In the genomic region with DNA sequence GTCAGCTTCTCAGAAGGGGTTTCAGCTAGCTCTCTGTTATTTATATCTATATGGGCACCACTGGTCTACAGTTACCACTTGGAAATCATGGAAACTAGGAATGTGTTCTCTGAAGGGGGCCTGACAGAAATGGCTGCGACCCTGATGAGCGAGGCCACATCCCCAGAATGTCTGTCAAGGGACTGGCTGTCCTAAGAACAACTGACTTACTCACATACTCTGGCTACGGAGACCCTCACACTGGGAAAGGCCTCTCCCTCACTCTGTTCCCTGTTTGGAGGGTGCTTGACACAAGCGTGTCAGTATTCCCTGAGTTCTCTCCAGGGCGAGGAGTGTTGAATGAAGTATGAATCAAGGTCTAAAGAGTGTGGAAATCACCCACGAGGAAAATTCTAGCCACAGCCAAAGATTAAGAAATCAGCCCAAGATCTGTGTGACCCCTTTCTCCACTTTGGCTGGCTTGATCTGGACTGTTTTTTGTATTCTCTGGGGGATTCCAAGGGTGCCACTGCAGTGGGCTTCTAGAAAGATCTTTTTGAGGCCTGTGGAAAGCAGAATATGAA, we compare ENCODE assay signal across 24 mouse cellular contexts. TPM values are rescaled to one million over a fixed set of nuclear protein-coding genes. Genes with fewer than 3 reads are reported as not detected.
DNase-seq lines count a peak whose midpoint lies in the region; ATAC-seq lines count a peak whose summit lies in the region.
"Had no signal": no experiment of that assay in that cellular context is flagged by ENCODE, and none has a peak within 500 bp of the region (broad histone marks: within the 10 kb centered on the region; RNA-seq: fewer than 3 reads in every experiment).

No protein-coding gene starts in this region.

- ATAC-seq in hindbrain, embryonic 11.5 days (ENCODE audit: low FRiP score): peak; percentile 51; the same call in 1 of the 2 replicates
- no peak for ATAC-seq in hindbrain, embryonic 16.5 days
- no peak for ATAC-seq in midbrain, embryonic 15.5 days (replicated peaks)
- ATAC-seq in erythroid progenitor cell, adult 5-6 weeks (replicated peaks; ENCODE audit: low FRiP score, poor library complexity, severe bottlenecking): no peak
- ATAC-seq: lung, postnatal 0 days; Patski had no signal

- H3K4me1 ChIP-seq in hindbrain, embryonic 11.5 days (replicated peaks; ENCODE audit: control insufficient read depth, insufficient read depth, low read length): peaks cover 9% of the 10 kb centered on the region
- H3K4me1 ChIP-seq in hindbrain, embryonic 16.5 days (ENCODE audit: control insufficient read depth, insufficient read depth, low read depth, low read length): peaks cover 13% of the 10 kb centered on the region
- peaks cover 53% of the 10 kb centered on the region for H3K4me1 ChIP-seq in embryonic facial prominence, embryonic 10.5 days
- peaks cover 28% of the 10 kb centered on the region for H3K4me1 ChIP-seq in midbrain, embryonic 15.5 days
- H3K4me1 ChIP-seq: liver, embryonic 15.5 days; stomach, embryonic 15.5 days had no signal

- no peak overlapping the region for H3K4me3 ChIP-seq in hindbrain, embryonic 11.5 days (ENCODE audit: low read depth, low read length)
- H3K4me3 ChIP-seq in hindbrain, embryonic 16.5 days (ENCODE audit: low read length): no peak overlapping the region
- no peak overlapping the region for H3K4me3 ChIP-seq in embryonic facial prominence, embryonic 10.5 days
- no peak overlapping the region for H3K4me3 ChIP-seq in midbrain, embryonic 15.5 days
- H3K4me3 ChIP-seq: embryonic facial prominence, embryonic 13.5 days; limb, embryonic 12.5 days; liver, embryonic 15.5 days; myocyte; stomach, embryonic 15.5 days had no signal

- H3K9me3 ChIP-seq in hindbrain, embryonic 11.5 days (ENCODE audit: control insufficient read depth, low read length): no peaks in the 10 kb centered on the region
- H3K9me3 ChIP-seq in hindbrain, embryonic 16.5 days (ENCODE audit: control insufficient read depth, low read length): no peaks in the 10 kb centered on the region
- H3K9me3 ChIP-seq in embryonic facial prominence, embryonic 10.5 days: no peaks in the 10 kb centered on the region
- no peaks in the 10 kb centered on the region for H3K9me3 ChIP-seq in midbrain, embryonic 15.5 days
- H3K9me3 ChIP-seq: embryonic facial prominence, embryonic 13.5 days; limb, embryonic 12.5 days; liver, embryonic 15.5 days; stomach, embryonic 15.5 days had no signal

- no peak overlapping the region for H3K9ac ChIP-seq in hindbrain, embryonic 11.5 days (ENCODE audit: low read depth, low read length)
- H3K9ac ChIP-seq in hindbrain, embryonic 16.5 days (ENCODE audit: low read depth, low read length): no peak overlapping the region
- H3K9ac ChIP-seq in midbrain, embryonic 15.5 days: no peak overlapping the region
- H3K9ac ChIP-seq: embryonic facial prominence, embryonic 13.5 days; limb, embryonic 12.5 days; liver, embryonic 15.5 days; stomach, embryonic 15.5 days had no signal

- DNase-seq in embryo, embryonic 10.5 days (ENCODE audit: low spot score): peak; percentile 36
- DNase-seq in embryo, embryonic 9.5 days (ENCODE audit: extremely low spot score): no peak
- DNase-seq in hindbrain, embryonic 11.5 days (ENCODE audit: low spot score): peak; percentile 39
- no peak for DNase-seq in embryonic facial prominence, embryonic 10.5 days (ENCODE audit: low spot score)
- no peak for DNase-seq in spleen, postnatal 36 days (ENCODE audit: low spot score in 2 of 2)
- DNase-seq: B cell, adult 2 months; cerebellum, adult 11 months; cerebellum, postnatal 25 days; heart, adult 18-20 months; heart, postnatal 10 days; kidney, adult 2 months; kidney, postnatal 14 days; right cerebral cortex, adult 18-20 months; thymus, adult 2 months had no signal

- WGBS in hindbrain, embryonic 11.5 days: 24% methylated on average over 6 of the region's 6 CpGs
- WGBS in hindbrain, embryonic 16.5 days: 25% methylated on average over 6 of the region's 6 CpGs
- whole genome bisulfite sequencing in embryonic facial prominence, embryonic 10.5 days: 37% methylated on average over 6 of the region's 6 CpGs
- 33% methylated on average over 6 of the region's 6 CpGs for WGBS in midbrain, embryonic 15.5 days

- no peaks in the 10 kb centered on the region for H3K27me3 ChIP-seq in hindbrain, embryonic 11.5 days (ENCODE audit: control insufficient read depth, insufficient read depth, low read length)
- H3K27me3 ChIP-seq in hindbrain, embryonic 16.5 days (replicated peaks; ENCODE audit: control insufficient read depth, insufficient read depth, low read length): no peaks in the 10 kb centered on the region
- H3K27me3 ChIP-seq in embryonic facial prominence, embryonic 10.5 days (replicated peaks; ENCODE audit: low read depth, poor library complexity, severe bottlenecking): peaks cover 40% of the 10 kb centered on the region
- no peaks in the 10 kb centered on the region for H3K27me3 ChIP-seq in midbrain, embryonic 15.5 days (replicated peaks)
- H3K27me3 ChIP-seq: limb, embryonic 12.5 days; liver, embryonic 15.5 days; Patski; stomach, embryonic 15.5 days had no signal

- H3K36me3 ChIP-seq in hindbrain, embryonic 11.5 days (ENCODE audit: control insufficient read depth, insufficient read depth, low read length): no peaks in the 10 kb centered on the region
- no peaks in the 10 kb centered on the region for H3K36me3 ChIP-seq in hindbrain, embryonic 16.5 days (ENCODE audit: control insufficient read depth, insufficient read depth, low read length)
- H3K36me3 ChIP-seq in embryonic facial prominence, embryonic 10.5 days (replicated peaks): no peaks in the 10 kb centered on the region
- H3K36me3 ChIP-seq in midbrain, embryonic 15.5 days (replicated peaks): no peaks in the 10 kb centered on the region
- H3K36me3 ChIP-seq: embryonic facial prominence, embryonic 13.5 days; limb, embryonic 12.5 days; liver, embryonic 15.5 days; stomach, embryonic 15.5 days had no signal

- peak overlapping the region; percentile 63 for H3K27ac ChIP-seq in hindbrain, embryonic 11.5 days (ENCODE audit: low read depth, low read length)
- no peak overlapping the region for H3K27ac ChIP-seq in hindbrain, embryonic 16.5 days (ENCODE audit: low read depth, low read length)
- peak overlapping the region; percentile 54; the same call in 1 of the 2 replicates for H3K27ac ChIP-seq in embryonic facial prominence, embryonic 10.5 days (replicated peaks)
- H3K27ac ChIP-seq in midbrain, embryonic 15.5 days: 0 out of 2 replicates have a peak overlapping the region, but pooled peaks have one; percentile 2
- H3K27ac ChIP-seq: embryonic facial prominence, embryonic 13.5 days; limb, embryonic 12.5 days; liver, embryonic 15.5 days; stomach, embryonic 15.5 days had no signal

- H3K4me2 ChIP-seq in hindbrain, embryonic 11.5 days (replicated peaks; ENCODE audit: low read depth, low read length): no peak overlapping the region
- H3K4me2 ChIP-seq in hindbrain, embryonic 16.5 days (ENCODE audit: low read length): no peak overlapping the region
- no peak overlapping the region for H3K4me2 ChIP-seq in midbrain, embryonic 15.5 days
- H3K4me2 ChIP-seq: embryonic facial prominence, embryonic 13.5 days; limb, embryonic 12.5 days; liver, embryonic 15.5 days; stomach, embryonic 15.5 days had no signal

RNA-seq across cellular contexts. Expression of gene Ebf1, which starts 40.8 kb away (rescaled TPM):
- 102 and 111 TPM in 2 replicates for polyA plus RNA-seq in hindbrain, embryonic 11.5 days (2014; fragmentation: Nextera tagmentation; extraction: Ambion mirVana)
- 106 and 111 TPM in 2 replicates for polyA plus RNA-seq in hindbrain, embryonic 16.5 days (2015; fragmentation: Nextera tagmentation; extraction: Ambion mirVana)
- 38.5 and 41.9 TPM in 2 replicates for polyA plus RNA-seq in embryonic facial prominence, embryonic 10.5 days (2016; fragmentation: Nextera tagmentation; extraction: Ambion mirVana)
- 66.6 and 68.9 TPM in 2 replicates for polyA plus RNA-seq in midbrain, embryonic 15.5 days (2015; fragmentation: Nextera tagmentation; extraction: Ambion mirVana)
- 16.2 and 21.0 TPM in 2 replicates for total RNA-seq in erythroid progenitor cell, adult 5-6 weeks (2015; ENCODE audit: low replicate concordance)
- total RNA-seq in erythroid progenitor cell, adult 5-6 weeks (2017; ENCODE audit: low replicate concordance): 3.7 and 7.6 TPM in 2 replicates

Comparison
In these comparisons a context has a peak if more than half of its experiments do, and no peak if none do; other contexts are left out.
1. DNase-seq: peak in embryo, embryonic 10.5 days (single experiment) and hindbrain, embryonic 11.5 days (single experiment); none in embryo, embryonic 9.5 days (single experiment), embryonic facial prominence, embryonic 10.5 days (single experiment) and spleen, postnatal 36 days (0 of 2).